Mouse (Mus musculus) liver, adult 2 months (tissue): ENCODE data around the gene Tbc1d22a.

Experiments used
- CTCF ChIP-seq: fragments of 200-500 bp; IDR thresholded peaks from 2 replicates; pipeline ENCODE4 v1.5.1; 2011; ENCODE audit warnings: low read depth, low read length, control low read depth
- POLR2A ChIP-seq: fragments of 200-500 bp; IDR thresholded peaks from 2 replicates; pipeline ENCODE4 v1.6.1; 2011; ENCODE audit warnings: low read length, control low read depth; ENCODE audit not compliant: insufficient read depth; ENCODE audit errors: extremely low read depth

- TF ChIP-seq CTCF (no peak), POLR2A (no peak)
Observed at GRCm38 (mm10) chr15:86252130-86252529, 37.9 kb downstream of the Tbc1d22a start.
